Mouse (Mus musculus): ENCODE data around the gene Fap.

DNA sequence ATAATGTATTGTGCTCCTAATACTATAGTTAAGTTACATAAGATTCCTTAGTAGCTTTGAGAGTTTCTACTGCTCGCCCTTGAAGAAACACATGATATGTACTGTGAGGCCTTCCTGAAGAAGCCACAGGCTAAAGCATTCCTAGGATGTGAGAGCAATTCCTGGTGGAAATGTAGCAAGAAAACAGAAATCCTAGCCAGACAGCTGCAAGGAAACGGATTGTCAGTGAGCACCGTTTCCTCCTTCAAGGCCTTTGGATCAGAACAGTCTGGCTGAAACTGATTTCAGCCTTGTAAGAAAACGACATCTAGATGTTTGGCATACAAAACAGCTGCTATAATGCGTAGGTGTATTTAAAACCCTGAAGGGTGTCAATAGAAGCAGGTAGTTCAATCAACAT lies 22.7 kb upstream of the Fap start:
- TF ChIP-seq CTCF (IDR thresholded peaks at IDR 0.05; ENCODE audit: extremely low read depth, insufficient read length, insufficient replicate concordance, low read depth, low read length) = no peak
- TF ChIP-seq POLR2A (IDR thresholded peaks at IDR 0.05; ENCODE audit: low read depth, low read length) = no peak
